Comparison of ENCODE assay signal across 11 mouse cellular contexts in genomic region chr10:80526172-80526571, GRCm38 (mm10). TPM values are rescaled to one million over a fixed set of nuclear protein-coding genes. Genes with fewer than 3 reads are reported as not detected.
DNase-seq lines count a peak whose midpoint lies in the region; ATAC-seq and TF ChIP-seq lines count a peak whose summit lies in the region.
"Had no signal": no experiment of that assay in that cellular context is flagged by ENCODE, and none has a peak within 500 bp of the region (broad histone marks: within the 10 kb centered on the region; RNA-seq: fewer than 3 reads in every experiment).

No protein-coding gene starts in this region.

- H3K27ac ChIP-seq in liver, embryonic 11.5 days (ENCODE audit: low read depth, low read length), result no peak overlapping the region
- H3K27ac ChIP-seq in liver, embryonic 12.5 days, result no peak overlapping the region
- no peak overlapping the region for H3K27ac ChIP-seq in embryonic facial prominence, embryonic 13.5 days
- H3K27ac ChIP-seq in intestine, postnatal 0 days (ENCODE audit: low read depth, low read length), result no peak overlapping the region
- H3K27ac ChIP-seq: liver, embryonic 13.5 days had no signal

- 33% methylated on average over 9 of the region's 9 CpGs for WGBS in liver, embryonic 11.5 days
- 40% methylated on average over 9 of the region's 9 CpGs for WGBS in liver, embryonic 12.5 days (ENCODE audit: insufficient replicate concordance)
- 26% methylated on average over 9 of the region's 9 CpGs for WGBS in embryonic facial prominence, embryonic 13.5 days
- WGBS in intestine, postnatal 0 days, result 30% methylated on average over 9 of the region's 9 CpGs

- no peak overlapping the region for H3K9ac ChIP-seq in liver, embryonic 11.5 days (ENCODE audit: low read depth, low read length)
- H3K9ac ChIP-seq in liver, embryonic 12.5 days, result no peak overlapping the region
- H3K9ac ChIP-seq in embryonic facial prominence, embryonic 13.5 days, result no peak overlapping the region
- no peak overlapping the region for H3K9ac ChIP-seq in intestine, postnatal 0 days (ENCODE audit: low read depth, low read length)
- H3K9ac ChIP-seq: liver, embryonic 13.5 days had no signal

- H3K27me3 ChIP-seq in liver, embryonic 11.5 days (replicated peaks; ENCODE audit: control insufficient read depth, insufficient read depth, low read length), result peaks cover 11% of the 10 kb centered on the region
- peaks cover 75% of the 10 kb centered on the region for H3K27me3 ChIP-seq in liver, embryonic 12.5 days (replicated peaks)
- H3K27me3 ChIP-seq in embryonic facial prominence, embryonic 13.5 days, result peaks cover 5% of the 10 kb centered on the region
- H3K27me3 ChIP-seq in intestine, postnatal 0 days (replicated peaks; ENCODE audit: control insufficient read depth, insufficient read depth, low read length), result no peaks in the 10 kb centered on the region

- H3K4me1 ChIP-seq in liver, embryonic 11.5 days (replicated peaks; ENCODE audit: control insufficient read depth, insufficient read depth, low read length), result no peaks in the 10 kb centered on the region
- H3K4me1 ChIP-seq in liver, embryonic 12.5 days, result no peaks in the 10 kb centered on the region
- H3K4me1 ChIP-seq in embryonic facial prominence, embryonic 13.5 days, result no peaks in the 10 kb centered on the region
- H3K4me1 ChIP-seq in intestine, postnatal 0 days (replicated peaks; ENCODE audit: control insufficient read depth, insufficient read depth, low read length), result no peaks in the 10 kb centered on the region
- H3K4me1 ChIP-seq: liver, embryonic 13.5 days had no signal

- TF ChIP-seq CTCF in intestine, postnatal 0 days (IDR thresholded peaks at IDR 0.05; ENCODE audit: low read depth), result no peak

- DNase-seq in liver, embryonic 11.5 days (ENCODE audit: low spot score), result no peak
- DNase-seq in retina, postnatal 1 day, result peak; percentile 75
- no peak for DNase-seq in ovary, postnatal 10 days (ENCODE audit: low spot score)
- no peak for DNase-seq in heart, postnatal 36 days
- DNase-seq: liver, embryonic 13.5 days; thymus, postnatal 36 days had no signal

- no peak; the same call in 1 of the 2 replicates for ATAC-seq in liver, embryonic 11.5 days (replicated peaks; ENCODE audit: low FRiP score)
- no peak for ATAC-seq in liver, embryonic 12.5 days
- ATAC-seq in embryonic facial prominence, embryonic 13.5 days (ENCODE audit: insufficient number of reproducible peaks, insufficient read depth, low FRiP score, low TSS enrichment, low read depth), result peak; percentile 57; the same call in 1 of the 2 replicates
- ATAC-seq in intestine, postnatal 0 days, result peak; percentile 46; the same call in 1 of the 2 replicates
- ATAC-seq in megakaryocyte, adult 5-6 weeks (ENCODE audit: poor library complexity, severe bottlenecking), result no peak

- no peaks in the 10 kb centered on the region for H3K36me3 ChIP-seq in liver, embryonic 11.5 days (ENCODE audit: control insufficient read depth, insufficient read depth, low read length)
- H3K36me3 ChIP-seq in liver, embryonic 12.5 days, result no peaks in the 10 kb centered on the region
- no peaks in the 10 kb centered on the region for H3K36me3 ChIP-seq in embryonic facial prominence, embryonic 13.5 days
- no peaks in the 10 kb centered on the region for H3K36me3 ChIP-seq in intestine, postnatal 0 days (ENCODE audit: control insufficient read depth, insufficient read depth)
- H3K36me3 ChIP-seq: liver, embryonic 13.5 days had no signal

- intact Hi-C loops in heart, postnatal 36 days (cut with DNase I), result no loop called here

- H3K4me2 ChIP-seq in liver, embryonic 11.5 days, result 0 out of 2 replicates have a peak overlapping the region, but pooled peaks have one; percentile 10
- no peak overlapping the region for H3K4me2 ChIP-seq in liver, embryonic 12.5 days
- H3K4me2 ChIP-seq in embryonic facial prominence, embryonic 13.5 days, result peak overlapping the region; percentile 18; the same call in 1 of the 2 replicates
- H3K4me2 ChIP-seq in intestine, postnatal 0 days (replicated peaks; ENCODE audit: low read depth), result no peak overlapping the region
- H3K4me2 ChIP-seq: liver, embryonic 13.5 days had no signal

- H3K9me3 ChIP-seq in liver, embryonic 11.5 days (ENCODE audit: control insufficient read depth, low read length), result 0 out of 2 replicates have a peak, but pooled peaks cover 2% of the 10 kb centered on the region
- H3K9me3 ChIP-seq in liver, embryonic 12.5 days (replicated peaks), result 0 out of 2 replicates have a peak, but pooled peaks cover 5% of the 10 kb centered on the region
- no peaks in the 10 kb centered on the region for H3K9me3 ChIP-seq in embryonic facial prominence, embryonic 13.5 days
- no peaks in the 10 kb centered on the region for H3K9me3 ChIP-seq in intestine, postnatal 0 days (ENCODE audit: control insufficient read depth)

- no peak overlapping the region for H3K4me3 ChIP-seq in liver, embryonic 11.5 days (ENCODE audit: low read depth, low read length)
- no peak overlapping the region for H3K4me3 ChIP-seq in liver, embryonic 12.5 days
- H3K4me3 ChIP-seq in embryonic facial prominence, embryonic 13.5 days, result no peak overlapping the region
- no peak overlapping the region for H3K4me3 ChIP-seq in intestine, postnatal 0 days (ENCODE audit: low read depth, low read length)
- H3K4me3 ChIP-seq: liver, embryonic 13.5 days had no signal

RNA-seq across cellular contexts. Expression of gene Atp8b3, which starts 12.8 kb away (rescaled TPM):
- polyA plus RNA-seq in liver, embryonic 11.5 days (2014; fragmentation: Nextera tagmentation; extraction: Ambion mirVana), result 0.12 and 0.23 TPM in 2 replicates
- polyA plus RNA-seq in liver, embryonic 12.5 days (2016; fragmentation: Nextera tagmentation; extraction: Ambion mirVana), result 0.02 and 0.08 TPM in 2 replicates
- 0.04 and 0.28 TPM in 2 replicates for polyA plus RNA-seq in embryonic facial prominence, embryonic 13.5 days (2015; fragmentation: Nextera tagmentation; extraction: Ambion mirVana)
- 0.03 TPM in 2 replicates for polyA plus RNA-seq in intestine, postnatal 0 days (2015; fragmentation: Nextera tagmentation; extraction: Ambion mirVana)
- total RNA-seq in megakaryocyte, adult 5-6 weeks (2015), result not detected in 2 replicates
- total RNA-seq in megakaryocyte, adult 5-6 weeks (2017), result not detected in 2 replicates
- not detected for total RNA-seq in heart, postnatal 36 days (2021)
- total RNA-seq: heart, adult 8-10 months had no signal

RNA-seq across cellular contexts. Expression of gene Onecut3, which starts 31.5 kb away (rescaled TPM):
- 0.94 and 1.3 TPM in 2 replicates for polyA plus RNA-seq in liver, embryonic 11.5 days (2014; fragmentation: Nextera tagmentation; extraction: Ambion mirVana)
- polyA plus RNA-seq in liver, embryonic 12.5 days (2016; fragmentation: Nextera tagmentation; extraction: Ambion mirVana), result 0.29 and 0.33 TPM in 2 replicates
- polyA plus RNA-seq in embryonic facial prominence, embryonic 13.5 days (2015; fragmentation: Nextera tagmentation; extraction: Ambion mirVana), result not detected in 2 replicates
- 0.05 and 0.09 TPM in 2 replicates for polyA plus RNA-seq in intestine, postnatal 0 days (2015; fragmentation: Nextera tagmentation; extraction: Ambion mirVana)
- total RNA-seq in megakaryocyte, adult 5-6 weeks (2015), result not detected in 2 replicates
- total RNA-seq in megakaryocyte, adult 5-6 weeks (2017), result not detected in 2 replicates
- total RNA-seq in heart, postnatal 36 days (2021), result not detected

RNA-seq across cellular contexts. Expression of gene Rexo1, which starts 35.2 kb away (rescaled TPM):
- polyA plus RNA-seq in liver, embryonic 11.5 days (2014; fragmentation: Nextera tagmentation; extraction: Ambion mirVana), result 31.8 and 33.4 TPM in 2 replicates
- 23.2 and 23.9 TPM in 2 replicates for polyA plus RNA-seq in liver, embryonic 12.5 days (2016; fragmentation: Nextera tagmentation; extraction: Ambion mirVana)
- 25.9 and 31.3 TPM in 2 replicates for polyA plus RNA-seq in embryonic facial prominence, embryonic 13.5 days (2015; fragmentation: Nextera tagmentation; extraction: Ambion mirVana)
- 9.1 and 10.1 TPM in 2 replicates for polyA plus RNA-seq in intestine, postnatal 0 days (2015; fragmentation: Nextera tagmentation; extraction: Ambion mirVana)
- total RNA-seq in megakaryocyte, adult 5-6 weeks (2015), result 35.9 and 41.5 TPM in 2 replicates
- total RNA-seq in megakaryocyte, adult 5-6 weeks (2017), result 19.4 and 19.9 TPM in 2 replicates
- 10 to 100 TPM; 12.3 to 13.7 TPM for total RNA-seq in heart, postnatal 36 days (2021)

RNA-seq across cellular contexts. Expression of gene Klf16, which starts 50.9 kb away (rescaled TPM):
- 10.0 and 11.4 TPM in 2 replicates for polyA plus RNA-seq in liver, embryonic 11.5 days (2014; fragmentation: Nextera tagmentation; extraction: Ambion mirVana)
- 24.0 and 24.7 TPM in 2 replicates for polyA plus RNA-seq in liver, embryonic 12.5 days (2016; fragmentation: Nextera tagmentation; extraction: Ambion mirVana)
- 9.5 and 12.0 TPM in 2 replicates for polyA plus RNA-seq in embryonic facial prominence, embryonic 13.5 days (2015; fragmentation: Nextera tagmentation; extraction: Ambion mirVana)
- 4.8 and 5.3 TPM in 2 replicates for polyA plus RNA-seq in intestine, postnatal 0 days (2015; fragmentation: Nextera tagmentation; extraction: Ambion mirVana)
- total RNA-seq in megakaryocyte, adult 5-6 weeks (2015), result 2.6 and 3.3 TPM in 2 replicates
- total RNA-seq in megakaryocyte, adult 5-6 weeks (2017), result 3.9 and 5.3 TPM in 2 replicates
- total RNA-seq in heart, postnatal 36 days (2021), result 1 to 10 TPM; 3.6 to 4.5 TPM

Comparison
In these comparisons a context has a peak if more than half of its experiments do, and no peak if none do; other contexts are left out.
1. H3K4me2 ChIP-seq: peak in liver, embryonic 11.5 days (single experiment) and embryonic facial prominence, embryonic 13.5 days (single experiment); none in liver, embryonic 12.5 days (single experiment) and intestine, postnatal 0 days (single experiment).
2. ATAC-seq: peak in embryonic facial prominence, embryonic 13.5 days (single experiment) and intestine, postnatal 0 days (single experiment); none in liver, embryonic 11.5 days (single experiment), liver, embryonic 12.5 days (single experiment) and megakaryocyte, adult 5-6 weeks (single experiment).